Mouse (Mus musculus): ENCODE data around the gene Use1. TPM values are rescaled to one million over a fixed set of nuclear protein-coding genes. Genes with fewer than 3 reads are reported as not detected.

Gene Use1
- polyA plus RNA-seq, 1 experiment from 2014 or later, result 69.9 TPM

DNA sequence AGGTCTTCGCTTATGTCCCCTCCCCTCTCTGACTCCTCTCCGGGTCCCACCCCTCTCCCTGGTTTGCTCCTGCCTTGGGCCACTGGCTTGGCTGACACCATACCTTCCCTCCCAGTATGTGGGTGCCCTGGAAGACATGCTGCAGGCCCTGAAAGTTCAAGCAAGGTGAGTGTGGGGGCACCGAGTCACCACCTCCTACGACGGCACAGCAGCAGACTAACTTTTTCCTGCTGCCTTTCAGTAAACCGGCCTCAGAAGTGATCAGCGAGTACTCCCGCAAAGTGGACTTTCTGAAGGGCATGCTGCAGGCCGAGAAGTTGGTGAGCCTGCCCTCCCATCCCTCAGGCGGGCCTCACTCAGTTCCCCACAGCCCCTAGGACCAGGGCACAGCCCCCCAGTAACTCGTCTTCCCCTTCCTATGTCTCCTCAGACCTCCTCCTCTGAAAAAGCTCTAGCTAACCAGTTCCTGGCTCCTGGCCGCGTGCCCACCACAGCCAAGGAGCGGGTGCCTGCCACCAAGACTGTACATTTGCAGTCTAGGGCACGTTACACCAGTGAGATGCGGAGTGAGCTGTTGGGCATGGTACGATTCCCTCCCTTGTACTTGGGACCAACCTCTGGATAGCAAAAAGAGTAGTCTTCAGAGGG is 1.0 kb downstream of the Use1 start:
- peaks cover 30% of the 10 kb centered on the region for H3K4me1 ChIP-seq (replicated peaks)
- H3K9me3 ChIP-seq (replicated peaks), result no peaks in the 10 kb centered on the region
- 44% methylated on average over 17 of the region's 17 CpGs for WGBS
- peak overlapping the region; percentile 90 for H3K27ac ChIP-seq (ENCODE audit: poor library complexity, severe bottlenecking)
- peak overlapping the region; percentile 72 for H3K4me3 ChIP-seq
- H3K4me2 ChIP-seq, result peak overlapping the region; percentile 81
- H3K9ac ChIP-seq, result peak overlapping the region; percentile 78
- no peaks in the 10 kb centered on the region for H3K27me3 ChIP-seq (replicated peaks)
- peaks cover 15% of the 10 kb centered on the region for H3K36me3 ChIP-seq
- ATAC-seq (ENCODE audit: insufficient number of reproducible peaks, low FRiP score), result no peak

- Histone ChIP-seq H3K4me3 (peak overlapping the region; percentile 72; the same call in 1 of the 2 replicates), H3K36me3 (peaks cover 22% of the 10 kb centered on the region), H3K4me1 (replicated peaks) (peaks cover 30% of the 10 kb centered on the region), H3K27ac (ENCODE audit: poor library complexity, severe bottlenecking) (no peak overlapping the region), H3K27me3 (replicated peaks) (no peaks in the 10 kb centered on the region), H3K9ac (0 out of 2 replicates have a peak overlapping the region, but pooled peaks have one; percentile 78), H3K9me3 (replicated peaks) (no peaks in the 10 kb centered on the region), H3K4me2 (peak overlapping the region; percentile 81)
- ATAC-seq (ENCODE audit: insufficient number of reproducible peaks, low FRiP score), result no peak
Measured at GRCm38 (mm10) chr8:71368366-71368765, 1.7 kb downstream of the Use1 start.

DNA sequence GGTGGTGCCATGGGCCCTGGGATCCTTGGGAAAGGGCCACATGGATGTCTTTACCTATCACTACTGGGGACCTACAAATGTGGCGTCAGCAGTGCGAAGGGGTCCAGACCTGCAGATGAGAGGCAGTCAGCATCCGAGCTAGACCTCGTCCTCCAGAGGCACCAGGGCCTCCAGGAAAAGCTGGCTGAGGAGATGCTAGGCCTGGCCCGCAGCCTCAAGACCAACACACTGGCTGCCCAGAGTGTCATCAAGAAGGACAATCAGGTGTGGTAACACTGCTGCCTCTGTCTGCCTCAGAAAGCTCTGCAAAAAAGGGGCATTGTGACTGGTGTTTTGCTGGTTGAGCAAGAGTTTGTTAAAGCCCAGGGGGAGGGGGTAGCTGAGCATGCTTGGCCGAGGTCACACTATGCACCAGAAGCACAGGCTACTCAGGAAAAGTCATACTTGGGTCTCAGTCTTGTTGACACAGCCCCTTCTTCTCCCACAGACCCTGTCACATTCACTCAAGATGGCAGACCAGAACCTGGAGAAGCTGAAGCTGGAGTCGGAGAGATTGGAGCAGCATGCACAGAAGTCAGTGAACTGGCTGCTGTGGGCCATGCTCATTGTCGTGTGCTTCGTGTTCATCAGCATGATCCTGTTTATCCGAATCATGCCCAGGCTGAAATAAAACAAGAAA is 2.5 kb downstream of the Use1 start:
- H3K27me3 ChIP-seq (replicated peaks), result no peaks in the 10 kb centered on the region
- H3K4me1 ChIP-seq (replicated peaks), result peaks cover 30% of the 10 kb centered on the region
- peaks cover 29% of the 10 kb centered on the region for H3K36me3 ChIP-seq
- no peak overlapping the region for H3K4me2 ChIP-seq
- ATAC-seq (ENCODE audit: insufficient number of reproducible peaks, low FRiP score), result no peak
- 93% methylated on average over 10 of the region's 10 CpGs for WGBS
- H3K27ac ChIP-seq (ENCODE audit: poor library complexity, severe bottlenecking), result peak overlapping the region; percentile 45; the same call in 1 of the 2 replicates
- H3K9ac ChIP-seq, result no peak overlapping the region
- H3K9me3 ChIP-seq (replicated peaks), result no peaks in the 10 kb centered on the region
- no peak overlapping the region for H3K4me3 ChIP-seq

- Histone ChIP-seq H3K4me1 (replicated peaks) (peaks cover 45% of the 10 kb centered on the region), H3K4me2 (peak overlapping the region; percentile 62), H3K9me3 (replicated peaks) (no peaks in the 10 kb centered on the region), H3K27ac (ENCODE audit: poor library complexity, severe bottlenecking) (no peak overlapping the region), H3K4me3 (peak overlapping the region; percentile 64), H3K9ac (peak overlapping the region; percentile 34; the same call in 1 of the 2 replicates), H3K36me3 (peaks cover 45% of the 10 kb centered on the region), H3K27me3 (replicated peaks) (no peaks in the 10 kb centered on the region)
- no peak for ATAC-seq (ENCODE audit: insufficient number of reproducible peaks, low FRiP score)
- 21% methylated on average over 5 of the region's 5 CpGs for WGBS
Measured at GRCm38 (mm10) chr8:71370711-71371235, 4.1 kb downstream of the Use1 start.

- under 1% methylated on average over 68 of the region's 68 CpGs for WGBS
- Histone ChIP-seq H3K27me3 (replicated peaks) (no peaks in the 10 kb centered on the region), H3K36me3 (peaks cover 48% of the 10 kb centered on the region), H3K4me1 (replicated peaks) (peaks cover 46% of the 10 kb centered on the region), H3K4me3 (peak within 1 kb of the TSS; percentile 64), H3K9me3 (replicated peaks) (no peaks in the 10 kb centered on the region), H3K27ac (ENCODE audit: poor library complexity, severe bottlenecking) (peak within 1 kb of the TSS; percentile 59), H3K9ac (peak within 1 kb of the TSS; percentile 59), H3K4me2 (peak within 1 kb of the TSS; percentile 62)
- peak; percentile 91 for ATAC-seq (ENCODE audit: insufficient number of reproducible peaks, low FRiP score)
Measured at GRCm38 (mm10) chr8:71371236-71371848, 4.7 kb downstream of the Use1 start, which contains the start of gene Ocel1. Gene Ocel1, plus strand, starts transcription at chr8:71371298.

DNA sequence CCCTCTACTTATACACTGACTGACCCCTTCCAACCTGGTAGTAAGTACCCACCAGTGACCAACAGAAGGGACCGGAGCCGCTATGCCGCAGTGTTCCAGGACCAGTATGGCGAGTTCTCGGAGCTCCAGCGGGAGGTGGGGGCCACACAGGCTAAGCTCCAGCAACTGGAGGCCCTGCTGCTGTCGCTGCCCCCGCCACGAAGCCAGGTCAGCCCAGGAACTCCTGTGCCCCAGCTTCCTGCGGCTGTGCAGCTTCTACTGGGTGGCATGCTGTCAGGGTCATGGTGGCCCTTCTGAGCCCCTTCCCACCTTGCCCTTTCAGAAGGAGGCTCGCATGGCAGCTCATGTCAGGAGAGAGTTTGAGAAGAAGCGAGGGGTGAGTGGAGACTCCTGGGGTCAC is 5.8 kb downstream of the Use1 start:
- Histone ChIP-seq H3K9me3 (replicated peaks) (no peaks in the 10 kb centered on the region), H3K27me3 (replicated peaks) (no peaks in the 10 kb centered on the region), H3K4me3 (no peak overlapping the region), H3K36me3 (peaks cover 53% of the 10 kb centered on the region), H3K4me1 (replicated peaks) (peaks cover 53% of the 10 kb centered on the region), H3K9ac (no peak overlapping the region), H3K4me2 (no peak overlapping the region), H3K27ac (ENCODE audit: poor library complexity, severe bottlenecking) (no peak overlapping the region)
- ATAC-seq (ENCODE audit: insufficient number of reproducible peaks, low FRiP score), result no peak
- 88% methylated on average over 12 of the region's 12 CpGs for WGBS

GRCm38 (mm10) chr8:71373000-71373399 is 6.4 kb downstream of the Use1 start:
- 87% methylated on average over 3 of the region's 3 CpGs for WGBS
- no peak overlapping the region for H3K4me2 ChIP-seq
- H3K4me1 ChIP-seq (replicated peaks), result peaks cover 48% of the 10 kb centered on the region
- H3K9ac ChIP-seq, result no peak overlapping the region
- no peaks in the 10 kb centered on the region for H3K27me3 ChIP-seq (replicated peaks)
- no peak for ATAC-seq (ENCODE audit: insufficient number of reproducible peaks, low FRiP score)
- no peak overlapping the region for H3K4me3 ChIP-seq
- H3K36me3 ChIP-seq, result peaks cover 59% of the 10 kb centered on the region
- no peaks in the 10 kb centered on the region for H3K9me3 ChIP-seq (replicated peaks)
- H3K27ac ChIP-seq (ENCODE audit: poor library complexity, severe bottlenecking), result no peak overlapping the region

- WGBS, result 76% methylated on average over 17 of the region's 17 CpGs
- H3K4me2 ChIP-seq, result no peak overlapping the region
- H3K4me3 ChIP-seq, result no peak overlapping the region
- no peaks in the 10 kb centered on the region for H3K9me3 ChIP-seq (replicated peaks)
- no peak overlapping the region for H3K9ac ChIP-seq
- H3K27ac ChIP-seq (ENCODE audit: poor library complexity, severe bottlenecking), result no peak overlapping the region
- no peak for ATAC-seq (ENCODE audit: insufficient number of reproducible peaks, low FRiP score)
- H3K4me1 ChIP-seq (replicated peaks), result peaks cover 53% of the 10 kb centered on the region
- peaks cover 59% of the 10 kb centered on the region for H3K36me3 ChIP-seq
- H3K27me3 ChIP-seq (replicated peaks), result no peaks in the 10 kb centered on the region
Measured at GRCm38 (mm10) chr8:71374616-71375206, 8.1 kb downstream of the Use1 start.

- Histone ChIP-seq H3K27ac (ENCODE audit: poor library complexity, severe bottlenecking) (no peak overlapping the region), H3K4me3 (peak overlapping the region; percentile 29), H3K4me1 (replicated peaks) (peaks cover 51% of the 10 kb centered on the region), H3K9me3 (replicated peaks) (no peaks in the 10 kb centered on the region), H3K4me2 (peak overlapping the region; percentile 65), H3K36me3 (peaks cover 57% of the 10 kb centered on the region), H3K27me3 (replicated peaks) (no peaks in the 10 kb centered on the region), H3K9ac (peak overlapping the region; percentile 47)
- ATAC-seq (ENCODE audit: insufficient number of reproducible peaks, low FRiP score), result peak; percentile 10; the same call in 1 of the 2 replicates
- WGBS, result 13% methylated on average over 74 of the region's 74 CpGs
Measured at GRCm38 (mm10) chr8:71375581-71376422, 9.2 kb downstream of the Use1 start.

DNA sequence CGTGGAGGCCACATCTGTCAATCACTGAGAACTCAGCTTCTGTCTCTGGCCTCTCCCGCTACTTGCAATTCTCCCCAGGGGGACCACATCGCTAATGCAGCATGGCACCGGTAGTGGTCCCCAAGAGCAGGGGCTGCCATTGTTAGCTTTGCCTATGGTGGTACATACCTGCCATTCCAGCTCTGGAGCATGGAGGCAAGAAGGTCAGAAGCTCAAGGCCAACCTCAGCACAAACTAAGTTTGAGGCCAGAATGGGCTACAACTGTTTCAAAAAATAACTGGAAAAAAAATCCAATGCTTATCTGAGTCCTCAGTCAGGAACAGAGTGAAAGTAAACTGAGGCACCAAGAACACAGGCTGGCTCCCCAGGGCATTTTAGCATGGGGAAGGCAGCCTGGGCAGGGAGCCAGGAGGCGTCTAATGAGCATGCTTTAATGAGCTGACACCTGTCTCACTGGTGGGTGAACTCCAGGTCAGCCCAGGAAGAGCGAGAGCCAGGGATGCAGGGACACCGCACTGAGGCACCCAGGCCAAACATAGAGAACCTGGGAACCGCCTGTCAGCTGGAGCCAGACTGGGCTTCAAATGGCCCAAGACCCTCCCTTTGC is 9.9 kb downstream of the Use1 start:
- 58% methylated on average over 8 of the region's 8 CpGs for WGBS
- H3K4me1 ChIP-seq (replicated peaks), result peaks cover 51% of the 10 kb centered on the region
- H3K4me3 ChIP-seq, result peak overlapping the region; percentile 29

More for the DNA sequence above, 9.9 kb downstream of the Use1 start:
- peak overlapping the region; percentile 47; the same call in 1 of the 2 replicates for H3K9ac ChIP-seq
- peak overlapping the region; percentile 65 for H3K4me2 ChIP-seq
- no peak overlapping the region for H3K27ac ChIP-seq (ENCODE audit: poor library complexity, severe bottlenecking)
- no peak for ATAC-seq (ENCODE audit: insufficient number of reproducible peaks, low FRiP score)
- no peaks in the 10 kb centered on the region for H3K27me3 ChIP-seq (replicated peaks)
- H3K9me3 ChIP-seq (replicated peaks), result no peaks in the 10 kb centered on the region
- H3K36me3 ChIP-seq, result peaks cover 57% of the 10 kb centered on the region

All from heart, embryonic 12.5 days (tissue).